Mouse (Mus musculus): Measurements from ENCODE around the gene Hspa4.

The Hspa4 gene

DNA sequence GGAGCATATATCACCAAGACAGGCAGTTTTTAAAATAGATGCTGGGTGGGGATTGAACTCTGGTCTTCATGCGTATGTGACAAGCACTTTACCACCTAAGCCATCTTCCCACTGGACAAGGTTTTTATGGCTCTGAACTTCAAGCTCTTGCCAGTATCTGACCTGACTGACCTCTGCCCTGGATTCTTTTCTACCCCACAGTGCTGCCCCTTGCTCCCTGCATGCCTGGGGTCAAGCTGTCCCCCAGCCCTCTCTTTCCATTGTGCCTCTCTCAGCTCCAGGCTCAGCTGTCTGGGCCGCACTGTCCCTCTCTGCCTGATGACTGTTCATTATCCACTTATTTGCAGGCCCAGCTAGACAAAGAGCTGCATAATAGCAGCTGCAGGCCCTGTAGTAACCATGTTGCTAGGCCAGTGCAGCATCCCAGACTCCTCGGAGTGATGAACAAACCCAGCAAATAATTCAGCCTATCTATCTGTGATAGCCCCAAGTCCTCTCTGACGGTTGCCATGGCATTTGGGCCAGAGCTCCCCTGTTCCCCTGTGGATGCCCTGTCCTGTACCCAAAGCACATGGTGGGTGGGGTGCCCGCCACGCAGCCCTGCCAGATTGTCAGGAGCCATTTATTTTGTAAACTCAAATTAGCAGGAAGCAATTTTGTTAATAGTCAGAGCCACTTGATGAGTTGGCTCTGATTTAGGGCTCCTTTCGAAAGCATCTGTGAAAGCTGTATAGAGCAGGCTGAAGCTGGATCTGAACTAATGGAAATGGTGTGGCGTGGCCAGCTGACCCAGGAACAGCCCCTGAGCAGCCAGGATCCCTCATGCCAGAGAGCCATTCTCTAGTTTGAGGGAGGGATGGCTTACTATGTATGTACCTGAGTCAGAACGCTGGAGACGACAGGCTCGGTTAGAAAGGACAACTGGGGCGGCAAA lies 47.8 kb downstream of the Hspa4 start:
- no peak for DNase-seq (ENCODE audit: low spot score in 2 of 2)

DNA sequence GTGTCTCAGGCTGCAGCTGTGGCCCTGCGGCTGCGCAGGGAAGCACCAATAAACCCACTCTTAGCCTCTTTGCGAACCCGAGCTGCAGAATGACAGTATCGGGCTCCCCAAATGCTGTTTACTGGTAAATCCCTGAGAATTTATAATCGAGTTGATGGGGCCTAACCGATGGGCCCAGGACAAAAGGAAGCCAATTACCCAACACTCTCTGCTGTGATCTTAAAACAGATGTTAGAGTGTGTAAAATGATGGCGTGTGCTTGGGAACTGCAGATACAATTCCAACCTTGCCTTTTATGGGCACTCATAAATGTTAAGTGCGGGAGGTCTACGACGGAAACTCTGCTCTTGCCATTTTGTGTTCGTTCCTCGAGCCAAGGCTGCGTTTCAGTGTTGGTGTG lies 49.5 kb downstream of the Hspa4 start:
- DNase-seq (ENCODE audit: low spot score in 2 of 2): no peak

DNA sequence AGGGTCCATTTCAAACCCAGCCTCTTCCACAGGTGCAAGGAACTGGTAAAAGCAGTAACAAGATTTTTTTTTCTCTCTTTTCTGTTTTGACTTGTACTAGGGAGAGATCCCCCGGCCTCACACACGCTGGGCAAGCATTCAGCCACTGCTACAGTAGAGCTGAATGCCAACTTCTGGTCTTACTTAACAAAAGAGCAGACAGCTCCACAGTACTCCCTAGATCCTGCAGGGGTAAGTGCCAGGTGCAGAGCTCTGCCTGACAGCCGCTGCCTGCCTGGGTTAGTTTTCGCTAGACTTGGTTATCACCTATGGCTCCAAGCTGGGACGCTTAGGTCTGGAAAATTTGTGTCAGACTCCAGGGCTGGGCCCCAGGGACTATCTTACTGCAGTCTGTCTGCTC lies 50.6 kb downstream of the Hspa4 start:
- no peak for DNase-seq (ENCODE audit: low spot score in 2 of 2)

DNA sequence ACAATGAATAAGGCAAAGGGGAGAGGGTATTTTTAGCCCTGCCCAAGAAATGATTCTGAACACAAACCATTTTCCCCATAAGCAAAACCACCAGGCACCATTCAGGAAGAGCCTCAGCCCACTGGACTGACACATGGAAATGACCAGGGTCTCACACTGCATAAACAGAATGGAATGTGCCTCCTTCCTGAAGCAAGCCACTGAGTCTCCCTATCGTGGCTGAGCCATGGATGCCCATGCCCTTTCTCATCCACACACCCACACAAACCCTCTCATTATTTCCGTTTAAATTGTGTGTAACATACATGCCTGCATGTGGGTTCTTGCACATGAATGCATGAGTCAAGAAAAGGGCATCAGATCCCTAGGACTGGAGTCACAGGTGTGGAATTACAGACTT lies 54.7 kb downstream of the Hspa4 start:
- DNase-seq (ENCODE audit: low spot score in 2 of 2): no peak

DNA sequence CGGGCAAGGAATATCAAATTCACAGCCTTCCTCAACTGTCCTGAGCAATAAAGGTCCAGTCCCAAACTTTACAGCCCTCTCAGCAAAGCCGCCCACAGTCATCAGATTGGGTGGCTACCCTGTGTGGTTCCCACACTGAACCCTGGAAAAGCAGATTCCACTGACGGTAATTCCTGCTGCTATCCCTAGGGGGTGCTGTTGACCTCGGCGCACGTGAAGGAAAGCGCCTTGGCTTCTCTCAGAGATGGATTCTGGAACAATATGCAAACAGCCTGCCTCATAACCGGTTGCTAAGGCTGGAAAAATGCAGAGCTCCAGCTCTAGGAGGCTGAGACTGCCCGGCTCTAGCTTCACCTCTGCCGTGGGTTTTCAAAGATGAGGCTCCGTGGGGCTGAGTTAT lies 57.1 kb downstream of the Hspa4 start:
- DNase-seq (ENCODE audit: low spot score in 2 of 2): no peak

DNA sequence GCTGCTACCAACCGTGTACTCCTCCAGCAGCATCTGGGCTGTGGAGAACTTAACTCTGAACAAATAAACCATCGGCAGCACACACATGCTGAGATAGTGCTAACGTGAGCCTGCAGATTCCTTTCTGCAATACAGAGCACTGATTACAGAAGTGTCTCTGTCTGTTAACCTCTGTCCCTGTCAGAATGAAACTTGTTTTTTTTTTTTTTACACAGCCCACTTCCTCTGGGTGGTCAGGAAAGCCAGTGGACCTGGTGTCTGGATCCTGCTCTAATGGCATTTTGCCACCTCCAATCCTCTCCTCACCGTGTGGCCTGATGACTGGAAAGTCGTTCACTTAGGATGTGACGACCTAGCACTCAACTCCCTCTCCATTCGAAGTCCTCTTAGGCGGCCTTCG lies 66.7 kb downstream of the Hspa4 start:
- no peak for DNase-seq (ENCODE audit: low spot score in 2 of 2)

DNA sequence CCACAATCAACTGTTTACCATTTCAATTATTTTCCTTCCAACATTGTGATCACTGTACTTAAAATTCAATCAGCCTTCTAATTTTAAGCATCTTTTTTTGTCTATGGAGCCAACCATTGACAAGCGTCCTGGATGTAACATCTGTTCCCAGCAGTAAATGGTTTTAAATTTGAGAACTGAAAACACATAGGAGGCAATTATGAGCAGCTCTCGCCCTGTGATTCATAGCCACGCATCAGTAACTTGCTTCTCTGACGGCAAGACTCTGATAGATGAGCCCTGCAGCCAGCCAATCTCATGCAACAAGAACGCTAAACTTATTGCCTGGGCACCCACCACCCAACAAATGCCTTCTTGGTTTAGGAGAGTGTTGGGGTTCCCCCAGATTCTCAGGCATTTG lies 68.4 kb downstream of the Hspa4 start:
- DNase-seq (ENCODE audit: low spot score in 2 of 2): no peak

DNA sequence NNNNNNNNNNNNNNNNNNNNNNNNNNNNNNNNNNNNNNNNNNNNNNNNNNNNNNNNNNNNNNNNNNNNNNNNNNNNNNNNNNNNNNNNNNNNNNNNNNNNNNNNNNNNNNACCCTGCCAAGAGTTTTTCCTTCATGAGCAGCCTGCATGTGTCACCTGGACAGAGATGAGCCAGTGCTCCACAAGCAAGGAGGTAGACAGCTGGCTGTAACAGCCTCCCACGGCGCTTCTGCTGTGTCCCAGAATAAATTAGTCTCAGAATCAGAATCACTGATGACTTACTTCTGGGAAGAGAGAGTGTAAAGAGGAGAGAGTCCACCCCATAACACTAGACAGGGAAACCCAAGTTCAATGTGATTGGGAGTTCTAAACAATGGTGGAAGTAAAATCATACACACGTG lies 71.2 kb downstream of the Hspa4 start:
- no peak for DNase-seq (ENCODE audit: low spot score in 2 of 2)

DNA sequence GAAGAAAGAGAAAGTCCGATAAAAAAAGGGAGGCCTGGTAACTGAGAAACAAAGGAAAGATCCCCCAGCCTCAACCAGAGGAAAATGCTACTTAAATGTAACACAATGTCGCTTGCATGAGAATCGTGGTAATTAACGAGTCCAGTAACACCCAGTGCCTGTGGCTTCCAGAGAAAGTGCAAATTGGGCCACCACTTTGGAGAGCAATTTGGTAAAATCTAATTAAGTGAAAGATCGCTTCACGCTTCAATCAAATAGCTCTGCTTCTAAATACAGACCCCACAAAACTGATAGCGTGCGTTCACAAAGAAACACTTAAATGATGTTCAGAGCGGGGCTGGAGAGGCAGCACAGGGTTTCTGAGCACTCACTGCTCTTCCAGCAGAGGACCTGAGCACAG lies 89.4 kb downstream of the Hspa4 start:
- no peak for DNase-seq (ENCODE audit: low spot score in 2 of 2)
